Mouse (Mus musculus): Measurements from ENCODE around the gene Dop1b.
"Not testable (repeated sequence)": the region's sequence is repeated elsewhere in the genome, so short reads cannot be mapped to it uniquely, and the experiment has no call there.

Dop1b gene

GRCm38 (mm10) chr16:93798623-93799022 lies 86.9 kb downstream of the Dop1b start:
- DNase-seq = no peak

GRCm38 (mm10) chr16:93799071-93799470 lies 87.4 kb downstream of the Dop1b start:
- DNase-seq = no peak

GRCm38 (mm10) chr16:93799936-93800335 lies 88.2 kb downstream of the Dop1b start:
- DNase-seq = no peak

GRCm38 (mm10) chr16:93807167-93807566 lies 95.5 kb downstream of the Dop1b start:
- no peak for DNase-seq

- DNase-seq = no peak
Measured at GRCm38 (mm10) chr16:93807961-93808554, 96.4 kb downstream of the Dop1b start.

- DNase-seq = peak; percentile 85
Measured at GRCm38 (mm10) chr16:93815856-93816736, 104.4 kb downstream of the Dop1b start.

- peak; percentile 11 for DNase-seq
Measured at GRCm38 (mm10) chr16:93816861-93817260, 105.2 kb downstream of the Dop1b start.

- no peak for DNase-seq
Measured at GRCm38 (mm10) chr16:93817371-93817770, 105.7 kb downstream of the Dop1b start.

- no peak for DNase-seq
Measured at GRCm38 (mm10) chr16:93818691-93819324, 107.1 kb downstream of the Dop1b start.

- no peak for DNase-seq
Measured at GRCm38 (mm10) chr16:93819325-93819696, 107.6 kb downstream of the Dop1b start.

GRCm38 (mm10) chr16:93820040-93820439 lies 108.3 kb downstream of the Dop1b start:
- no peak for DNase-seq

- no peak for DNase-seq
Measured at GRCm38 (mm10) chr16:93821706-93822105, 110.0 kb downstream of the Dop1b start.

GRCm38 (mm10) chr16:93822433-93823225 lies 110.9 kb downstream of the Dop1b start:
- DNase-seq = not testable (repeated sequence)

GRCm38 (mm10) chr16:93824799-93825198 lies 113.1 kb downstream of the Dop1b start:
- no peak for DNase-seq

- no peak for DNase-seq
Measured at GRCm38 (mm10) chr16:93825463-93825862, 113.8 kb downstream of the Dop1b start.

GRCm38 (mm10) chr16:93826054-93826453 lies 114.3 kb downstream of the Dop1b start:
- no peak for DNase-seq

GRCm38 (mm10) chr16:93826478-93826877 lies 114.8 kb downstream of the Dop1b start:
- not testable (repeated sequence) for DNase-seq

- no peak for DNase-seq
Measured at GRCm38 (mm10) chr16:93826909-93827308, 115.2 kb downstream of the Dop1b start.

- no peak for DNase-seq
Measured at GRCm38 (mm10) chr16:93829526-93829925, 117.8 kb downstream of the Dop1b start.

- no peak for DNase-seq
Measured at GRCm38 (mm10) chr16:93830071-93830470, 118.4 kb downstream of the Dop1b start.

- DNase-seq = no peak
Measured at GRCm38 (mm10) chr16:93830916-93831315, 119.2 kb downstream of the Dop1b start.

GRCm38 (mm10) chr16:93831627-93832395 lies 120.1 kb downstream of the Dop1b start, which contains the start of gene Morc3:
Gene Morc3, plus strand, starts transcription at chr16:93832121.
- peak; percentile 100 for DNase-seq
